Mouse (Mus musculus) heart, adult 2 months (tissue): ENCODE measurements at regions not wholly inside any gene's neighbourhood (a gene's known extent, or its start where the extent isn't known, plus 50 kb on each side); places are given as distances from the start of the nearest gene placed in this dataset.

ENCODE experiments used
- DNase-seq, 2 experiments: peaks; one replicate each; pipeline ENCODE4 v3.0.0; 2021
- H3K27ac ChIP-seq: fragments of 200-600 bp; 2 replicates; pipeline ENCODE4 v1.8.1; 2022
- H3K27me3 ChIP-seq: fragments of 200-500 bp; 2 replicates; pipeline ENCODE4 v1.6.1; 2012; ENCODE audit warnings: mild to moderate bottlenecking, low read length, inconsistent platforms, mixed read lengths; ENCODE audit not compliant: control insufficient read depth, insufficient read depth
- H3K36me3 ChIP-seq: fragments of 200-500 bp; 2 replicates; pipeline ENCODE4 v1.6.1; 2012; ENCODE audit warnings: low read length, inconsistent platforms; ENCODE audit not compliant: control insufficient read depth, insufficient read depth
- H3K4me1 ChIP-seq: fragments of 200-500 bp; 2 replicates; pipeline ENCODE4 v1.6.1; 2011; ENCODE audit warnings: low read length; ENCODE audit not compliant: control insufficient read depth, insufficient read depth
- H3K4me3 ChIP-seq: fragments of 200-600 bp; 2 replicates; pipeline ENCODE4 v1.8.1; 2022
- H3K79me2 ChIP-seq: fragments of 200-500 bp; replicated peaks from 2 replicates; pipeline ENCODE4 v1.6.1; 2012; ENCODE audit warnings: mild to moderate bottlenecking, inconsistent platforms, low read length, moderate library complexity, mixed read lengths; ENCODE audit not compliant: control insufficient read depth, insufficient read depth
- H3K9ac ChIP-seq: fragments of 200-500 bp; 2 replicates; pipeline ENCODE4 v1.6.1; 2012; ENCODE audit warnings: low read depth, mild to moderate bottlenecking, control low read depth, inconsistent platforms, low read length, mixed read lengths
- CTCF ChIP-seq: fragments of 200-600 bp; IDR thresholded peaks from 2 replicates; pipeline ENCODE4 v1.8.1; 2022; ENCODE audit warnings: antibody characterized with exemption, mild to moderate bottlenecking, moderate library complexity
- EP300 ChIP-seq: fragments of 200-500 bp; IDR thresholded peaks from 2 replicates; pipeline ENCODE4 v1.6.1; 2011; ENCODE audit warnings: low read depth, low read length, control low read depth; ENCODE audit not compliant: insufficient read depth
- POLR2A ChIP-seq: fragments of 200-500 bp; IDR thresholded peaks from 2 replicates; pipeline ENCODE4 v1.6.1; 2011; ENCODE audit warnings: mild to moderate bottlenecking, low read depth, low read length, control low read depth; ENCODE audit not compliant: insufficient read depth
- WGBS: fragments of 180-500 bp; shearing (Covaris S2); methylation state at CpG from one replicate; pipeline ENCODE4 v1.1.7; 2018; 5-methylcytosine and 5-hydroxymethylcytosine counted together
- intact Hi-C: fragments of 180-260 bp; cut with DNase I; formaldehyde crosslinking; loops from one replicate; pipeline ENCODE4 v1.15.1; 2025

DNA sequence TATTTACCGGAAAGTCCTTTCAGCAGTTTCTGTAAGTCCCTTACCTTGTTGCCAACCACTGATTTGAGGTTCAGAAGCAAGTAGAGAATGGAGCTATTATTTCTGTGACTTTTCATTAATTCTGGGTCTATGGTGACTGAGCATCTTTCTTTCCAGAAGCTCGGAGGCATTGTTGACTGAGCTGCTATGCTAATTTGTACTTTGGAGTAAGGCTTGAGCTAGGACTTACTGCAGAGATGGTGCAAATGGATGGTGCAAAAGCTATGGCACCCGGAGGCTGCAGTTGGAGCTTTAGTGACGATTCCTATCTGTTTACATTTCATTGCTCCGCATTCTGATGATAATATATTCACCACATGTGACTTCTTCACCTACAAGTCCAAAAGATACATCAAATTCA lies 266.2 kb downstream of the Spry2 start:
- Histone ChIP-seq H3K9ac (no peak overlapping the region), H3K36me3 (no peaks in the 10 kb centered on the region), H3K27ac (no peak overlapping the region), H3K4me3 (no peak overlapping the region), H3K79me2 (no peaks in the 10 kb centered on the region), H3K4me1 (no peaks in the 10 kb centered on the region), H3K27me3 (no peaks in the 10 kb centered on the region)
- WGBS, result 91% methylated on average over 5 of the region's 5 CpGs
- no peak for DNase-seq
- intact Hi-C loops, result no loop called here
- TF ChIP-seq CTCF, result no peak
- TF ChIP-seq POLR2A, result no peak

DNA sequence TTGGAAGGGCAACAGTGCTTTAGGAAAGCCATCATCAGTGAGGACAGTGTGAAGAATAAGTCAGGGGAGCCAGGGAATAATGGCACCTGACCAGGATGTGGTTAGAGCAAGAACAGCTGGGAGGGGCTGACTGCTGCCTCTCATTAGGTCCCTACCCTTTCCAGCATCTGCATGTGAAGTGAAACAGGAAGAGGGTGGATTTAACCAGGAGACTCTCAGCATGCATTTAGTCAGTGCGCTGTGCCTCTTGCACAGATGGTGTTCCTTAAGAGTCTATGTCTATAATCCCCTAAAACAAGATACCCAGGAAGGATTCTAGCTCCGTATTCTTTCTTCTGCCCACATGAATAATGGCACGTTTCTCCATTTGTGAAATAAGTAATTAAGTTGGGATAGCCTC lies 267.9 kb downstream of the Spry2 start:
- intact Hi-C loops, result no loop called here
- no peak overlapping the region for H3K4me3 ChIP-seq
- H3K79me2 ChIP-seq, result no peaks in the 10 kb centered on the region
- no peaks in the 10 kb centered on the region for H3K36me3 ChIP-seq
- no peak overlapping the region for H3K9ac ChIP-seq
- 85% methylated on average over 3 of the region's 3 CpGs for WGBS
- no peak for TF ChIP-seq EP300
- no peak for TF ChIP-seq POLR2A
- no peak for TF ChIP-seq CTCF
- H3K27me3 ChIP-seq, result no peaks in the 10 kb centered on the region
- H3K27ac ChIP-seq, result no peak overlapping the region
- H3K4me1 ChIP-seq, result no peaks in the 10 kb centered on the region
- no peak for DNase-seq

DNA sequence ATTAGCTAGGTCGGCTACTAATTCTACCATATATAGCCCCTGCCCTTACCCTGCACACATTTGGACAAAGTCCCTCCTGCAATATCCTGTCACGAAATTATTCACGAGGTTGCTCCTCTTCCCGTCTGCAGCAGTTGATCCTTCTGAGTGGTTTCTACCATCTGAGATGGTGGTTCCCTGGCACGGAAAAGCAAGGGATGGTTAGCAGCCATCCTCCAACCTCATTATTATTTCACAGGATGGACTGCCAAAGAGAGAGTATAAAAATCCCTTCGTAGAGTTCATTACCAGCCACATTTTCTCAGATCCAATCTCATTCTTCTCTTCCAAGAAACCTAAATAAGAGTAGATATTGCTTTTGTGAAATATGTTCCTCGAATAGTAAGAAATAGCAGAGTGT lies 272.2 kb downstream of the Spry2 start:
- TF ChIP-seq POLR2A (no peak), EP300 (no peak), CTCF (no peak)

DNA sequence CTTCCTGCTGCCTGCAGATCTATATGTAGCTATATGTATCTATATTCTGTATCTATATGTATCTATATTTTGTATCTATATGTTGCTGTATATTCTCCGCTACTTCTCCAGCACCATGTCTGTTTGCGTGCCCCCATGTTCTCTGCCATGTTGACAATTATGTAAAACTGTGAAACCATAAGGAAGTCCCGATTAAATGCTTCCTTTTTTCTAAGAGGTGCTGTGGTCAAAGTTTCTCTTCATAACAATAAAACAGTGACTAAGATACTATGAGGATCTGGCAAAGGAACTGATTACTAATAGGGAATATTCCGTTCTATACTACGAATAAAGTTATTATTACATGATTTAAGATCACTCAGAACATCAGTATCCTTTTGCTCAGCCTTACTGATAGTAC lies 274.5 kb downstream of the Spry2 start:
- intact Hi-C loops, result no loop called here
- no peaks in the 10 kb centered on the region for H3K4me1 ChIP-seq
- H3K4me3 ChIP-seq, result no peak overlapping the region
- no peaks in the 10 kb centered on the region for H3K27me3 ChIP-seq
- no peak overlapping the region for H3K9ac ChIP-seq
- 91% methylated on average over 5 of the region's 5 CpGs for WGBS
- H3K27ac ChIP-seq, result no peak overlapping the region
- TF ChIP-seq CTCF, result no peak
- TF ChIP-seq POLR2A, result no peak
- TF ChIP-seq EP300, result no peak
- no peaks in the 10 kb centered on the region for H3K36me3 ChIP-seq
- H3K79me2 ChIP-seq, result no peaks in the 10 kb centered on the region
- DNase-seq, result no peak

More for the DNA sequence above, 272.2 kb downstream of the Spry2 start:
- 84% methylated on average over 7 of the region's 7 CpGs for WGBS
- intact Hi-C loops, result no loop called here
- Histone ChIP-seq H3K27me3 (no peaks in the 10 kb centered on the region), H3K9ac (no peak overlapping the region), H3K27ac (no peak overlapping the region), H3K36me3 (no peaks in the 10 kb centered on the region), H3K4me3 (no peak overlapping the region), H3K79me2 (no peaks in the 10 kb centered on the region), H3K4me1 (no peaks in the 10 kb centered on the region)
- no peak for DNase-seq

DNA sequence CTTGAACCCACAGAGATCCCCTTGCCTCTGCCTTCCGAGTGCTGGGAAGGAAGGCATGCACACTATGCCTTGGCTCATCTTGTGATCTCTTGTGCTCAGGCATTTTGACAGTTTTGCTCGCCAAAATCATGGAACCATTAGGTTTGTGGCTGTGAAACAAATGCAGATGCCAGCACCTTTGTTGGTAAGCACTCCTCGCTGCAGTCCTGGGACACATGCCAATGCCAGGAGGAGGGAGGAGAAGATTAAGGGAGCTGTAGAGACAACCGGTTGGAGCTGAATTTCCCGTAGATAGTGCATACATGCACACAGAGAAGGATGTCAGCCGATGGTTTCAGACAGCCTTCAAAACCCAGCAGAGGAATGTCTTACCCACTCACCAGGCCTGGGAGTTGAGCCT lies 275.5 kb downstream of the Spry2 start:
- no peak overlapping the region for H3K27ac ChIP-seq
- 49% methylated on average over 6 of the region's 6 CpGs for WGBS
- DNase-seq, result peak in 1 of 2 experiments; percentile 10
- H3K79me2 ChIP-seq, result no peaks in the 10 kb centered on the region
- intact Hi-C loops, result no loop called here
- H3K4me1 ChIP-seq, result no peaks in the 10 kb centered on the region
- no peak for TF ChIP-seq EP300
- TF ChIP-seq CTCF, result no peak
- no peak for TF ChIP-seq POLR2A
- H3K36me3 ChIP-seq, result no peaks in the 10 kb centered on the region
- H3K4me3 ChIP-seq, result no peak overlapping the region
- H3K27me3 ChIP-seq, result no peaks in the 10 kb centered on the region
- no peak overlapping the region for H3K9ac ChIP-seq

DNA sequence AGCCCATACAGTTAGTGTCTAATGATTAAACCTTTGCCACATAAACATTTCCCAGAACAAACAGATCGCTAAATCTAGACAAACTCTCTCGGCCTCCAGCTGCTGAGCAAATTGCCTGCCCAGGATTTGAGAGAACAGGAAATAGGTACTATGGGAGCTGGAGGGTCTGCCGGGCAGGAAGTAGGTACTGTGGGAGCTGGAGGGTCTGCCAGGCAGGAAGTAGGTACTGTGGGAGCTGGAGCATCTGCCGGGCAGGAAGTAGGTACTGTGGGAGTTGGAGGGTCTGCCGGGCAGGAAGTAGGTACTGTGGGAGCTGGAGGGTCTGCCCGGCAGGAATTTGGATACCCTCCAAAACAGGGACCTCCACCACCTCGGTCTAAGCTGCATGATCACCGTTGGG lies 277.2 kb downstream of the Spry2 start:
- 38% methylated on average over 8 of the region's 8 CpGs for WGBS
- H3K27ac ChIP-seq, result no peak overlapping the region
- H3K9ac ChIP-seq, result no peak overlapping the region
- no peaks in the 10 kb centered on the region for H3K27me3 ChIP-seq
- no peaks in the 10 kb centered on the region for H3K36me3 ChIP-seq
- intact Hi-C loops, result no loop called here
- no peaks in the 10 kb centered on the region for H3K79me2 ChIP-seq
- no peaks in the 10 kb centered on the region; the same call in 1 of the 2 replicates for H3K4me1 ChIP-seq
- no peak for DNase-seq
- TF ChIP-seq POLR2A, result no peak
- TF ChIP-seq EP300, result no peak
- TF ChIP-seq CTCF, result no peak
- H3K4me3 ChIP-seq, result no peak overlapping the region

DNA sequence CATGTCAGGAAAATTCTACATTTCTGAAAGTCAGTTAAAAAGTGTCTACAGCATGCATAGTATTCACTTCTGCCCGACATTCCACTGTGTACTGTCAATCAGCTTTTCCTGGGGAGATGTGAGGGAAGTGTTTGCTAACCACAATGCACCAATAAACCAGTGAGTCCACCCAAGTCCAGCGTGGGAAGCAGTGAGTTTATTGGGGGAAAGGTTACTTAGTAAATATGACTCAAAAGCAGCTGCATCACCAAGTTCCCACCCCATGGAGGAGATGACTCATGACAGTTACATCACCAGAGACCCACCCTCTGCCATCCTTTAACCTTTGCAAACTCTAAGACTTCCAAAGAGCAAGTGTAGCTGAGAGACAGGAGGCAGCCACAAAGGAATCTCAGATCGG lies 280.9 kb downstream of the Spry2 start:
- TF ChIP-seq CTCF (no peak), EP300 (no peak), POLR2A (no peak)
- Histone ChIP-seq H3K79me2 (no peaks in the 10 kb centered on the region), H3K9ac (no peak overlapping the region), H3K4me1 (no peaks in the 10 kb centered on the region; the same call in 1 of the 2 replicates), H3K27ac (no peak overlapping the region), H3K36me3 (no peaks in the 10 kb centered on the region), H3K27me3 (no peaks in the 10 kb centered on the region), H3K4me3 (no peak overlapping the region)
- 38% methylated on average over 3 of the region's 3 CpGs for WGBS
- intact Hi-C loops, result no loop called here
- DNase-seq, result peak in 1 of 2 experiments; percentile 7
